Mouse (Mus musculus): ENCODE results near the gene Mctp1. TPM values are rescaled to one million over a fixed set of nuclear protein-coding genes. Genes with fewer than 3 reads are reported as not detected.
"Not testable (repeated sequence)": the region's sequence is repeated elsewhere in the genome, so short reads cannot be mapped to it uniquely, and the experiment has no call there.

Mctp1 gene
- total RNA-seq, 1 experiment from 2014 or later, result 46.0 TPM

GRCm38 (mm10) chr13:76870291-76870690 is 486.0 kb downstream of the Mctp1 start:
- ATAC-seq (replicated peaks; ENCODE audit: insufficient number of reproducible peaks, low FRiP score, low TSS enrichment, poor library complexity, severe bottlenecking), result no peak

- no peak for ATAC-seq (replicated peaks; ENCODE audit: insufficient number of reproducible peaks, low FRiP score, low TSS enrichment, poor library complexity, severe bottlenecking)
These were observed 493.8 kb downstream of the Mctp1 start for GRCm38 (mm10) chr13:76877887-76878763.

GRCm38 (mm10) chr13:76879008-76879407 is 494.7 kb downstream of the Mctp1 start:
- ATAC-seq (replicated peaks; ENCODE audit: insufficient number of reproducible peaks, low FRiP score, low TSS enrichment, poor library complexity, severe bottlenecking), result no peak

GRCm38 (mm10) chr13:76884517-76885092 is 500.3 kb downstream of the Mctp1 start:
- no peak for ATAC-seq (replicated peaks; ENCODE audit: insufficient number of reproducible peaks, low FRiP score, low TSS enrichment, poor library complexity, severe bottlenecking)

GRCm38 (mm10) chr13:76892987-76893386 is 508.7 kb downstream of the Mctp1 start:
- ATAC-seq (replicated peaks; ENCODE audit: insufficient number of reproducible peaks, low FRiP score, low TSS enrichment, poor library complexity, severe bottlenecking), result no peak

- ATAC-seq (replicated peaks; ENCODE audit: insufficient number of reproducible peaks, low FRiP score, low TSS enrichment, poor library complexity, severe bottlenecking), result no peak
These were observed 511.6 kb downstream of the Mctp1 start for GRCm38 (mm10) chr13:76895770-76896456.

GRCm38 (mm10) chr13:76896457-76896790 is 512.1 kb downstream of the Mctp1 start:
- no peak for ATAC-seq (replicated peaks; ENCODE audit: insufficient number of reproducible peaks, low FRiP score, low TSS enrichment, poor library complexity, severe bottlenecking)

GRCm38 (mm10) chr13:76918321-76918720 is 534.0 kb downstream of the Mctp1 start:
- ATAC-seq (replicated peaks; ENCODE audit: insufficient number of reproducible peaks, low FRiP score, low TSS enrichment, poor library complexity, severe bottlenecking), result no peak

- no peak for ATAC-seq (replicated peaks; ENCODE audit: insufficient number of reproducible peaks, low FRiP score, low TSS enrichment, poor library complexity, severe bottlenecking)
These were observed 542.5 kb downstream of the Mctp1 start for GRCm38 (mm10) chr13:76926851-76927250.

GRCm38 (mm10) chr13:76927875-76928440 is 543.6 kb downstream of the Mctp1 start:
- no peak for ATAC-seq (replicated peaks; ENCODE audit: insufficient number of reproducible peaks, low FRiP score, low TSS enrichment, poor library complexity, severe bottlenecking)

GRCm38 (mm10) chr13:76929152-76929551 is 544.8 kb downstream of the Mctp1 start:
- no peak for ATAC-seq (replicated peaks; ENCODE audit: insufficient number of reproducible peaks, low FRiP score, low TSS enrichment, poor library complexity, severe bottlenecking)

GRCm38 (mm10) chr13:76932933-76933332 is 548.6 kb downstream of the Mctp1 start:
- no peak for ATAC-seq (replicated peaks; ENCODE audit: insufficient number of reproducible peaks, low FRiP score, low TSS enrichment, poor library complexity, severe bottlenecking)

GRCm38 (mm10) chr13:76949234-76949633 is 564.9 kb downstream of the Mctp1 start:
- ATAC-seq (replicated peaks; ENCODE audit: insufficient number of reproducible peaks, low FRiP score, low TSS enrichment, poor library complexity, severe bottlenecking), result no peak

- ATAC-seq (replicated peaks; ENCODE audit: insufficient number of reproducible peaks, low FRiP score, low TSS enrichment, poor library complexity, severe bottlenecking), result no peak
These were observed 583.3 kb downstream of the Mctp1 start for GRCm38 (mm10) chr13:76967588-76967987.

- no peak for ATAC-seq (replicated peaks; ENCODE audit: insufficient number of reproducible peaks, low FRiP score, low TSS enrichment, poor library complexity, severe bottlenecking)
These were observed 585.1 kb downstream of the Mctp1 start for GRCm38 (mm10) chr13:76969386-76969785.

- not testable (repeated sequence) for ATAC-seq (replicated peaks; ENCODE audit: insufficient number of reproducible peaks, low FRiP score, low TSS enrichment, poor library complexity, severe bottlenecking)
These were observed 586.7 kb downstream of the Mctp1 start for GRCm38 (mm10) chr13:76971046-76971445.

GRCm38 (mm10) chr13:77002628-77003027 is 618.3 kb downstream of the Mctp1 start:
- no peak for ATAC-seq (replicated peaks; ENCODE audit: insufficient number of reproducible peaks, low FRiP score, low TSS enrichment, poor library complexity, severe bottlenecking)

GRCm38 (mm10) chr13:77003684-77004083 is 619.3 kb downstream of the Mctp1 start:
- no peak for ATAC-seq (replicated peaks; ENCODE audit: insufficient number of reproducible peaks, low FRiP score, low TSS enrichment, poor library complexity, severe bottlenecking)

- no peak for ATAC-seq (replicated peaks; ENCODE audit: insufficient number of reproducible peaks, low FRiP score, low TSS enrichment, poor library complexity, severe bottlenecking)
These were observed 634.5 kb downstream of the Mctp1 start for GRCm38 (mm10) chr13:77018851-77019250.

All from monocyte, adult 5-6 weeks (primary cell).